Mouse (Mus musculus) bone marrow macrophage, adult 2 months (primary cell): Measurements from ENCODE around the gene Hmgcs1.

ENCODE experiments used
- CTCF ChIP-seq: IDR thresholded peaks from 2 replicates; pipeline ENCODE4 v1.5.1; 2012; ENCODE audit warnings: low read depth, mild to moderate bottlenecking, low read length, moderate library complexity
- POLR2A ChIP-seq: IDR thresholded peaks from 2 replicates; pipeline ENCODE4 v1.6.1; 2012; ENCODE audit warnings: mild to moderate bottlenecking, low read depth, low read length, borderline replicate concordance

DNA sequence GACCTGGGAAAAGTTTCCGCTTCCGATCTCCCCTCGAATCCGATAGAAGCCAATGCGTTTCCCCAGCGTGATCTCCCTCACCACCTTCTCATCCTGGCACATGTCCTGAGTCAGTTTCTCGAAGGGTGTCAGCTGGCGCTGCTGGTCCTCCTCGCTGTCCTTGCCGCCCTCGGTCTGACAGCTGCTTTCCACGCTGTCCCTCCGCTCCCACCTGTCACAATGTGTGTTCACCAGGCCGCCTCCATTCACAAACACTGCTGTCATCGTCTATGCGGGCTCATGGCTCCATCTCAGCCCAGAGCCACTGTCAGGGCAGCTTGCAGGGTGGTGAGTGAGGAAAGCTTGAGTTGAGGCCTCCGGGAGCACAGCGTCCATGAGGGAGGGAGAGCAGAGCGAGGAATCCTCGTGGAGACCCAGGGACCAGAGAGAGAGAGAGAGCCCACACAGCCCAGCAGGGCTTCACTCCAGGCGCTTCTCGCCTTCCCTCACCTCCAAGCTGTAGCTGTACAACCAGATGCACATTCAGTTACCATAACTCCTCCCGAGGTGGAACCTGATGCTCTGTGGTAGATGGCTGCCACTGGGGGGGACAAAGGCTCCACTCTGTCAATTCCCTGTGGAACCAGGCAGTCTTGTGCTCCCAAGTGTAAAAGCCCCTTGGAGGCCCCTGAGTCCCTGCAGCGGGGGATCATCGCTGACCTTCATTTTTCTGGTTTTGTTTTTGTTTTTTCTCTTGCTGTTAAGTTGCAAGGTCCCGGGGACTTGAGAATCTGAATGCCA lies 37.6 kb downstream of the Hmgcs1 start:
- TF ChIP-seq CTCF: no peak
- TF ChIP-seq POLR2A: no peak
